Mouse (Mus musculus) olfactory bulb, adult 2 months (tissue): ENCODE results near the gene Rpp25. TPM values are rescaled to one million over a fixed set of nuclear protein-coding genes. Genes with fewer than 3 reads are reported as not detected.

Experiments used
- H3K27ac ChIP-seq: fragments of 200-500 bp; 2 replicates; pipeline ENCODE4 v1.5.1; 2012; ENCODE audit warnings: low read depth, low read length; ENCODE audit not compliant: insufficient read depth
- H3K4me1 ChIP-seq: fragments of 200-500 bp; 2 replicates; pipeline ENCODE4 v1.6.1; 2012; ENCODE audit warnings: low read length; ENCODE audit not compliant: control insufficient read depth, insufficient read depth
- H3K4me3 ChIP-seq: fragments of 200-500 bp; 2 replicates; pipeline ENCODE4 v1.5.1; 2012; ENCODE audit warnings: mild to moderate bottlenecking, low read depth, low read length, moderate library complexity; ENCODE audit not compliant: insufficient read depth
- CTCF ChIP-seq: fragments of 200-500 bp; IDR thresholded peaks from 2 replicates; pipeline ENCODE4 v1.5.1; 2012; ENCODE audit warnings: low read depth, mild to moderate bottlenecking, low read length, moderate library complexity; ENCODE audit not compliant: insufficient read depth
- POLR2A ChIP-seq: fragments of 200-500 bp; IDR thresholded peaks from 2 replicates; pipeline ENCODE4 v1.6.1; 2012; ENCODE audit warnings: mild to moderate bottlenecking, low read depth, low read length, moderate library complexity; ENCODE audit not compliant: insufficient read depth
- WGBS: fragments of 180-500 bp; shearing (Covaris S2); methylation state at CpG from one replicate; pipeline ENCODE4 v1.1.7; 2018; 5-methylcytosine and 5-hydroxymethylcytosine counted together
- polyA plus RNA-seq: library from polyadenylated mRNA; stranded (reverse); fragments of >200 nt; gene quantifications from 2 replicates; pipeline ENCODE4 v1.2.4, GENCODE M21; 2012; ENCODE audit warnings: low replicate concordance; ENCODE audit not compliant: missing spikeins, insufficient read depth, insufficient read length

Rpp25 gene
- polyA plus RNA-seq, 1 experiment = not detected

- Histone ChIP-seq H3K4me1 (peaks cover 15% of the 10 kb centered on the region; the same call in 1 of the 2 replicates), H3K27ac (no peak overlapping the region), H3K4me3 (no peak overlapping the region)
- TF ChIP-seq CTCF (no peak), POLR2A (no peak)
- WGBS = 55% methylated on average over 3 of the region's 3 CpGs
These were observed 40.1 kb downstream of the Rpp25 start for GRCm38 (mm10) chr9:57543951-57544350.

GRCm38 (mm10) chr9:57547287-57547686, 43.5 kb downstream of the Rpp25 start:
- TF ChIP-seq POLR2A (no peak), CTCF (no peak)
- H3K27ac ChIP-seq = no peak overlapping the region
- peaks cover 17% of the 10 kb centered on the region; the same call in 1 of the 2 replicates for H3K4me1 ChIP-seq
- H3K4me3 ChIP-seq = no peak overlapping the region
- WGBS = 52% methylated on average over 5 of the region's 5 CpGs

GRCm38 (mm10) chr9:57547869-57548268, 44.0 kb downstream of the Rpp25 start:
- 85% methylated on average over 11 of the region's 11 CpGs for WGBS

GRCm38 (mm10) chr9:57549186-57549585, 45.4 kb downstream of the Rpp25 start:
- WGBS = 41% methylated on average over 4 of the region's 4 CpGs
- TF ChIP-seq CTCF = no peak
- TF ChIP-seq POLR2A = no peak
- H3K27ac ChIP-seq = no peak overlapping the region; the same call in 1 of the 2 replicates
- peaks cover 19% of the 10 kb centered on the region; the same call in 1 of the 2 replicates for H3K4me1 ChIP-seq
- no peak overlapping the region for H3K4me3 ChIP-seq

More at GRCm38 (mm10) chr9:57547869-57548268, 44.0 kb downstream of the Rpp25 start:
- H3K4me1 ChIP-seq = peaks cover 17% of the 10 kb centered on the region; the same call in 1 of the 2 replicates
- H3K4me3 ChIP-seq = no peak overlapping the region
- TF ChIP-seq CTCF (no peak), POLR2A (no peak)
- H3K27ac ChIP-seq = no peak overlapping the region

- H3K4me1 ChIP-seq = peaks cover 19% of the 10 kb centered on the region; the same call in 1 of the 2 replicates
- no peak overlapping the region for H3K27ac ChIP-seq
- TF ChIP-seq CTCF = no peak
- WGBS = 85% methylated on average over 11 of the region's 11 CpGs
- no peak overlapping the region for H3K4me3 ChIP-seq
These were observed 46.5 kb downstream of the Rpp25 start for GRCm38 (mm10) chr9:57550126-57550862.

- TF ChIP-seq POLR2A (peak; percentile 46; the same call in 1 of the 2 replicates), CTCF (no peak)
- H3K27ac ChIP-seq = no peak within 1 kb of the TSS
- 5% methylated on average over 28 of the region's 28 CpGs for WGBS
- H3K4me3 ChIP-seq = peak within 1 kb of the TSS; percentile 97
- H3K4me1 ChIP-seq = peaks cover 17% of the 10 kb centered on the region; the same call in 1 of the 2 replicates
These were observed 48.5 kb downstream of the Rpp25 start, which contains the start of gene Mpi for GRCm38 (mm10) chr9:57552139-57552887. Gene Mpi (minus strand): TSS chr9:57552763.

GRCm38 (mm10) chr9:57553119-57553518, 49.3 kb downstream of the Rpp25 start:
- Histone ChIP-seq H3K4me1 (peaks cover 12% of the 10 kb centered on the region; the same call in 1 of the 2 replicates), H3K4me3 (no peak overlapping the region), H3K27ac (no peak overlapping the region)
- TF ChIP-seq CTCF (no peak), POLR2A (no peak)
- WGBS = 81% methylated on average over 11 of the region's 11 CpGs

GRCm38 (mm10) chr9:57554753-57555152, 50.9 kb downstream of the Rpp25 start:
- TF ChIP-seq POLR2A = no peak
- TF ChIP-seq CTCF = no peak

More at GRCm38 (mm10) chr9:57554753-57555152, 50.9 kb downstream of the Rpp25 start:
- Histone ChIP-seq H3K4me3 (no peak overlapping the region), H3K4me1 (peaks cover 4% of the 10 kb centered on the region; the same call in 1 of the 2 replicates), H3K27ac (no peak overlapping the region)
- WGBS = 58% methylated on average over 3 of the region's 3 CpGs

Other genes starting within 250 kb of the Rpp25 start
- gene 1700017B05Rik, start 241.4 kb upstream of the Rpp25 start, polyA plus RNA-seq = not detected in 2 replicates
- not detected in 2 replicates for gene Ppcdc, start 63.9 kb upstream of the Rpp25 start, polyA plus RNA-seq
- not detected in 2 replicates for gene Scamp5, start 36.0 kb upstream of the Rpp25 start, polyA plus RNA-seq
- gene Cox5a, start 17.2 kb downstream of the Rpp25 start, polyA plus RNA-seq = not detected in 2 replicates
- not detected in 2 replicates for gene Fam219b, start 33.5 kb downstream of the Rpp25 start, polyA plus RNA-seq
- not detected in 2 replicates for gene Mpi, start 48.7 kb downstream of the Rpp25 start, polyA plus RNA-seq
- not detected in 2 replicates for gene Scamp2, start 56.9 kb downstream of the Rpp25 start, polyA plus RNA-seq
- not detected in 2 replicates for gene Ulk3, start 85.4 kb downstream of the Rpp25 start, polyA plus RNA-seq
- gene Cplx3, start 102.3 kb downstream of the Rpp25 start, polyA plus RNA-seq = not detected in 2 replicates
- gene Lman1l, start 116.7 kb downstream of the Rpp25 start, polyA plus RNA-seq = not detected in 2 replicates
- not detected in 2 replicates for gene Csk, start 149.6 kb downstream of the Rpp25 start, polyA plus RNA-seq
- not detected in 2 replicates for gene Cyp1a2, start 179.7 kb downstream of the Rpp25 start, polyA plus RNA-seq
- gene Cyp1a1, start 183.9 kb downstream of the Rpp25 start, polyA plus RNA-seq = not detected in 2 replicates
- gene Edc3, start 204.5 kb downstream of the Rpp25 start, polyA plus RNA-seq = not detected in 2 replicates